Mouse (Mus musculus) cerebellum, adult 9-10 months (tissue): ENCODE measurements around the gene Rasa4.
"Not testable (repeated sequence)": the region's sequence is repeated elsewhere in the genome, so short reads cannot be mapped to it uniquely, and the experiment has no call there.

Source experiments
- DNase-seq: peaks from one replicate; pipeline ENCODE4 v3.0.0; 2022

The Rasa4 gene

GRCm38 (mm10) chr5:136115891-136116783 is 32.4 kb downstream of the Rasa4 start, which contains the start of gene Polr2j:
Gene Polr2j (plus strand): TSS chr5:136116631.
- peak; percentile 98 for DNase-seq

DNA sequence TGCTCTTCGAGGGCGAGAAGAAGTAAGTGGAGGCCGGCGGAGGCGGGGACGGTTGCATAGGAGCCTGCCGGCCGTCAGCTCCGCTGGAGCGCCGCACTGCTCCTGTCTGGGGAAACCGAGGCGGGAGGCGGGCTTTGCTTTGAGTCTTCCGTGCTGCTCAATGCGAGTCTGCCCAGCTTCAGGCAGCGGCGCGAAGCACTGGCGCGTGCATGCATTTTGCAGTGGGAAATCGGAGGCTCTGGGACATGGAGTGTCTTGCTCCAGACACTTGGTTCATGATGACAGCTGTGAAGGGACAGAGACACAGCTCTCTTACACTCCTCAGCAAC is 33.0 kb downstream of the Rasa4 start:
- no peak for DNase-seq

DNA sequence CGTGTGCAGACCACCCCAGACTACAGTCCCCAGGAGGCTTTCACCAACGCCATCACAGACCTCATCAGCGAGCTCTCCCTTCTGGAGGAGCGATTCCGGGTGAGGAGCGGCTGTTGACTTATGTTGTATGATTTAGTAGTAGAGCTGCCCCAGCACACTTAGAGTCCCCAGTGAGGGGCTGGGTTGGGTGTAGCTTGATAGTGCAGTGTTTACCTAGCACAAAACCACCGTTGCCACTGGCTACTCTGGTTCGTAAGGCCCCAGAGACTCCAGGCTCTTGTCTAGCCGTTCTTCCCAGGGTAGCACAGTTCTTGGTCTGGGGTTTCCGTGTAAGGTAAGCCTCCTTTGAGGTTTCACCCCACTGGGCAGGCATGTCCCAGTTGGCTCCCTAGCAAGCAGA is 38.4 kb downstream of the Rasa4 start:
- no peak for DNase-seq

DNA sequence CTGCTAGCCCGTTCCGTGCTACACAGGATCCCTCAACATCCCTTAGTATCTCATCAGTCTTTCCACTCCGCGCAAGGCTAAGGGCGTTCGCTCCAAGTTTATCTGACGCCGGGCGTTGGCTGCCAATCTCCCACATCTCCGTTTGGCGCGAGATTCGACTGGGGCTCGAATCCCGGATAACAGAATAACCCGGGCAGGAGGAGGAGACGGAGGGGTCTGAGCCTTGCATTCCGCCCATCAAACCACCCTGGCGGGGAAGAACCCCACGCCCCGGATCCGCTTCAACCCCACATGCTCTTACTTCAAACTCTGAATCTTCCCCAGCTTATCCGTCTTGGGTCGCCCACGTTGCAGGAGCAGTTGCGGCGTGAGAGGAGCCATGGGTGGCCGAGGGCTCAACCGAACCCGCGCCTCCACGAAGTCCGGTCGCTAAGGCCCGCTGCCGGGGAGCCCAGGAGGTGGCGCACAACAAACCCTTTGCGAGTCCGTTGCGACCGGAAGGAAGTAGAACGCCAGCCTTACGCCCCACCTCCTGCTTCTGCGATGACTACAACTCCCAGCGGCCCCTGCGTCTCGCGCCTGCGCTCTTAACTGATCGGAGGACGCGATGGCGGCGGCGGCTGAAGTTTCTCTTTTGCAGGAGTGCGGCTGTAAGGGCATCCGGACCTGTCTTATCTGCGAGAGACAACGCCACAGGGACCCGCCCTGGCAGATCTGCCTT is 52.0 kb downstream of the Rasa4 start, which contains the start of the genes Lrwd1 and Alkbh4:
Gene Lrwd1, minus strand, starts transcription at position 504 of the 721 bp plus-strand sequence.
Gene Alkbh4, plus strand, starts transcription at position 576 of the 721 bp plus-strand sequence.
- DNase-seq: peak; percentile 97

DNA sequence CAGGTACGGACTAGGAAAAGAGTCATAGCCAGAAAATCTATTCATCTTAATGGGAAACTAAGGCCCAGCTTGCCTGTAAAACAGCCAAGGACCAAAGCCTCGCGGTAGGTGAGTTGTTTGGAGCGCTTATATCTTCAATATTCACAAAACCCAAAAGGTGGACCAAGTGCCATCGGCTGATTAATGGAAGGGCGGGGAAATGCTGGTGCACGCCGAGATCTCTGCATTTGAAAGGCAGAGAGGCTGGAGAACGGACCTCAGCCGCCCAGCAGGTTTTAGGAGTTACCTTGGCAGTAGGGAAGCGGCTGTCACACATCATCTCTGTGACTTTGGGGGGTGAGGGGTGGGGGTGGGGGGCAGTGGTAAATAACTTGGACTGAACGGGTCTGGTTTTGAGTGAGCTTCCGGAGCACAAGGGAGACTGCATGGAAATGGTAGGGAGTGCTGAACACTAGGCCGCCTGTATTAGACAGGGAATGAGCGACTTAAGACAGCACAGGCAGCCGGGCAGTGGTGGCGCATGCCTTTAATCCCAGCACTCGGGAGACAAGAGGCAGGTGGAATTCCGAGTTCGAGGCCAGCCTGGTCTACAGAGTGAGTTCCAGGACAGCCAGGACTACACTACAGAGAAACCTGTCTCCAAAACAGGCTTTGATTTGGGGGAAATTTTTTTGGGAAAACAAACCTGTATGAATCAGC is 52.7 kb downstream of the Rasa4 start:
- DNase-seq: no peak

DNA sequence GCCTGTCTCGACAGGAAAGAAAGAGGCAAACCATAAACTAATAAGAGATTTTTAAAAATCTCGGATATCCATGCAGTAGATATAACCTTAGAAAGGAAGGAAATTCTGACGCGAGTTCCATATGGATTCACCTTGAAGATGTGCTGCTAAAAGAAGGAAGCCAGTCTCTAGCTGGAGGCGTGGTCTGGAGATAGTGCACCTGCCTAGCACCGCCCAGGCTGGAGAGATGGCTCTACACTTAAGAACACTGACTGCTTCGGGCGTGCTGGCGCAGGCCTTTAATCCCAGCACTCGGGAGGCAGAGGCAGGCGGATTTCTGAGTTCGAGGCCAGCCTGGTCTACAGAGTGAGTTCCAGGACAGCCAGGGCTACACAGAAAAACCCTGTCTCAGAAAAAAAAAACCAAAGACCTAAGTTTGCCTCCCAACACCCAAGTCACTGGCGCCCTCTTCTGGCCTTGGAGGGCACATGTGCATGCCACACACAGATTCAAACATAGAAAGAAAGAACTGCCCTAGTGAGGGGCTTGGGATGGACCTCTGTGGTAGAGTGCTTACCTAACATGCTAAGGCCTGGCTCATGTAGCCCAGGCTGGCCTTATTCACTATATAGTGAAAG is 54.0 kb downstream of the Rasa4 start:
- DNase-seq: peak; percentile 56

GRCm38 (mm10) chr5:136139393-136139792 is 55.7 kb downstream of the Rasa4 start:
- no peak for DNase-seq

GRCm38 (mm10) chr5:136140057-136140482 is 56.4 kb downstream of the Rasa4 start:
- peak; percentile 57 for DNase-seq

DNA sequence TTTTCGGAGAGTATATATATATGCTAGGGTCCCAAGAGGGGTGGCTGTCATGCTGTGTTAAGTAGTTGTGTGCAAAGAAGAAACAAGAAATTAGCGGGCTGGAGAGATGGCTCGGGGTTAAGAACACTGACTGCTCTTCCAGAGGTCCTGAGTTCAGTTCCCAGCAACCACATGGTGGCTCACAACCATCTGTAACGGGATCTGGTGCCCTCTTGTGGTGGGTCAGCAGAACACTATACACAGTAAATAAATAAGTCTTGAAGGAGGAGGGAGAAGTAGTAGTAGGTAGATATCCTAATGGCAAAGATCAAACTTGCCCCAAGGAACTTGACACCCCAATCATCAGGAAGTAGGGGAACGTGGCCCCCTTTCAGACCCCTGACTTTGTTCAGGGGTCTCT is 59.0 kb downstream of the Rasa4 start:
- no peak for DNase-seq

DNA sequence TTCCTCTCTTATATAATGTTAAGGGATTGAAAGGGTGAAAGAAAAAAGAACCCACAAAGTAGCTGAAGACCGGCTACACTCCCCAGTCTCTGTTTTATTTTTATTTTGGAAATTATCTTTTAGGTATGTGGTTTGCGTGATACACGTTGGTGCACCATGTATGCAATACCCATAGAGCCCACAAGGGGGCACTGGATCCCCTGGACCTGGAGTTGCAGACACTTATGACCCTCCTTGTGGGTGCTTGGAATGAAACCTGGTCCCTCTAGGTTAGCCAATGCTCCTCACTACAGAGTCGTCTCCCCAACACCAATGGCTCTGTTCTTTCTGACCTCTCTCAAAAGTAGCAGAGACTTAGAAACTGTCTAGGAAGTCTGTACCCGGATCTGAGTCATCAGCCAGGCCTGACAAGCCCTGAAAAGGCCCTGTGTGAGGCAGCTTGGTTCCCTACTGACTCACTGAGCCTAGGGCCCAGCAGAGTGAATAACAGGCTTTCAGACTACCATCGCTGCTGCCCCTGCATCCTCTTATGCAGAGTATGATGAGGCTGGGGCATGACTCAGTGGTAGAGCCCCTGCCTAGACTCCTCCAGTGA is 59.5 kb downstream of the Rasa4 start:
- no peak for DNase-seq

DNA sequence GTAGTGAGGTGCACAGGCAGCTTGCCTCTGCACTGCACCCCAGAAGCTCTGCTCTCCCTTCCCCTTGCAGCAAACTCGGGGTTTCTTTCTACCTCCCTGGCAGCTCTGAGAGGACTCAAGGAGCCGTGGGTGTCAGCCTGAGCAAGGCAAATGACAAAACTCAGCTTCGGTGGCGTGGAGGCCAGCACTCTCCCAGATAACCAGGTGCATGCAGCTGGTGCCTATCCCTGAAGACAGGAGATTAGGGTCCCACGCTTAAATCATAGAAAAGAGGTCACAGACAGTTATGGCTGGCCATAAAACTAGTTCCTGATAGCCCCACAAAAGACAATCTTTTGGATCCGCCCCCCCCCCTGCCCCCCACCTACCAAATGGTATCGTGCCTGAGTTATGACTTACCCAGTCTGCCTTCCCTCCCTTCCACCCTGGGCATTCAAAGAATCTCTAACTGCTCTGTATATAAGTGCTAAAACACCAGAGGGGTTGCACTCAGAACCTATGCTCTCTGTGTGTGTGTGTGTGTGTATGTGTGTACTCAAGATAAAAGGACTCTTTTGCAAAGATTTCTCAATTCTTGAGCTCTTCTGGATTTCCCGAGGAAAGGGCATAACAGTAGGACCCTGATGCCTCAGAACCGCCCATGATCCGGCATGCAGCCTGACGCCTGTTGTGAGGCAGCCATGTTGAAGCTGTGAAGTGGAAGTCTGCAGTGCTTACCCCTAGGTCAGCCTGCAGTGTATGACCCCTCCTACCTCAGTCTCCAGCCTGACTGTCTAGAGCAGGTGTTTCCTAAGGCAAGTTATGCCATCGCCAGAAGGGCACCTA is 61.1 kb downstream of the Rasa4 start:
- no peak for DNase-seq

GRCm38 (mm10) chr5:136146936-136147335 is 63.2 kb downstream of the Rasa4 start:
- no peak for DNase-seq

DNA sequence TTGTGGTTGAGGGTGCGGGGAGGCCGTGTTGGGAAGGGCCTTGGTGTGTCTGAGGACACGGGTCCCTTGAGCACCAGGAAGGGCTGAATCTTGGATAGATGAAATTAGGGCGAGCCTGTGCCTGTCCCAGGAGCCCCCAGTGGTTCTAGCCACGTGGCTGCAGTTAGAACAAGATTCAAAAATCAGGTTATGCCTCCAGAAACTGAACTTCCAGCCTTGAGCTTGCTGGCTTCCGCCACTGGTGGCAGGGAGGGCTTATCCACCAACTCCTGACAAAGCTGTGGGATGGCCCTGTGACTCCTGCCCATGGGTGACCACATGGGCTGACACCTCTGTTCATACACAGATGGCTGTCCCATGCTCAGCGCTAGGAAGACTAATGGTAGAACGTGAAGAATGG is 64.0 kb downstream of the Rasa4 start:
- DNase-seq: no peak

DNA sequence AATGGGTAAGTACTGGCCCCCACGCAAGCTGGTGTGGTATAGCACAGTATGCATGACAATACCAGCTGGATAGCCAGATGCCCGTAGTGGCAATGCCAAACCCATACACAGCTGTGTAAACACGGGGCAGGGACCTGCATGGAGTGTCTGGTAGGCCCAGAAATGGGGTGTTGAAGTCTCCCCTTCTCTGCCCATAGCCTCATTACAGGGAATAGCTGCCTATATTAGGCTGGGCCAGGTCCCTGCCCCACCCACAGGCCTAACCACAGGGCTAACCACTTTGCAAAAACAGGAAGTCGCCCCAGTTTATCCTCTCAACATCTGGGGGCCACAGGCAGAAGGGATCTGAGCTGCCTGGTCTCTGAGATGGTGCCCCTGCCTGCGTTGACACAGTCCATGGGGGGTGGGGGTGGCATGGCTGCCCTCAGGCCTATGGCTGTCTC is 65.4 kb downstream of the Rasa4 start:
- DNase-seq: not testable (repeated sequence)

- DNase-seq: no peak
Measured at GRCm38 (mm10) chr5:136152365-136152764, 68.6 kb downstream of the Rasa4 start.

DNA sequence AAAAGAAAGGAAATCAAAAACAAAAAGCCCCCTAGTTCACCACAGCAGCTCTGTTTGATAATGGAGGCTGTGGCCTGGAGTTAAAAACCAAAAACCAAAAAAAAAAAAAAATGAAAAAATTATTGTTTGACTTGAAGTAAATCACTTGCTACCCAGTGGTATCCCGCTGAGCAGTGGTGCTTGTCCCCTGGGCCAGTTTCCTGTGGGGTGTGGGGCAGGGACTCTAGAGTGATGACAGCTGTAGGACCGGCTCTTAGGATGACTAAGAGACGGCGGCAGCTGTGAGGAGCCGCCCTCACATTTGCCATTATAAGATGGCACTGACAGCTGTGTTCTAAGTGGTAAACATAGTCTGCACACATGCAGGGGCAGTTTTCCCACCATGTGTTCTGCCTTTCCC is 71.7 kb downstream of the Rasa4 start:
- DNase-seq: no peak

DNA sequence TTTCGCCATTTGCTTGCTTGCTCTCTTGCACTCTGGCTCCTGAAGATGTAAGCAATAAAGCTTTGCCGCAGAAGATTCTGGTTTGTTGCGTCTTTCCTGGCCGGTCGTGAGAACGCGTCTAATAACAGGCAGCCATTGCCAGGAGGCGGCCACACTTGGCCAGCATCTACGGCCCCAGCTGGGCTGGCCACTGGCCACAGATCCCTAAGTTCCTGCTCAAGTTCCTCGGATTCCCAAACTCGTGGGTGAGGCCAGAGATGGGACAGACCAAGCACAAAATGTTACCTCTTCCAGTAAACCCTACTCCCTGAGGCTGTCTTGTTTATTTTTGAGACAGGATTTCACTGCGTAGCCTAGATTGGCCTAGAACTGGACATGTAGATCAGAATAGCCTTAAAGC is 76.4 kb downstream of the Rasa4 start:
- not testable (repeated sequence) for DNase-seq
